Mouse (Mus musculus): ENCODE measurements around the gene Wnt9b. TPM values are rescaled to one million over a fixed set of nuclear protein-coding genes. Genes with fewer than 3 reads are reported as not detected.

Gene Wnt9b
- polyA plus RNA-seq, 2 experiments, result 0.01 to 0.05 TPM

- H3K27ac ChIP-seq, result no peak overlapping the region
- no peak overlapping the region for H3K9ac ChIP-seq (replicated peaks)
- DNase-seq (ENCODE audit: low read depth in 3 of 3, low spot score in 3 of 3), result no peak
- no peaks in the 10 kb centered on the region for H3K4me1 ChIP-seq (replicated peaks; ENCODE audit: control insufficient read depth in 2 of 2, insufficient read depth in 2 of 2, low read length in 1 of 2)
- no peak overlapping the region for H3K4me2 ChIP-seq (ENCODE audit: low read depth)
- H3K27me3 ChIP-seq (ENCODE audit: control insufficient read depth, insufficient read depth, low read length), result no peaks in the 10 kb centered on the region
- no peaks in the 10 kb centered on the region for H3K36me3 ChIP-seq (replicated peaks; ENCODE audit: control insufficient read depth, insufficient read depth, low read depth)
- TF ChIP-seq EP300 (IDR thresholded peaks at IDR 0.05; ENCODE audit: low read depth) (no peak), CTCF (IDR thresholded peaks at IDR 0.05; ENCODE audit: low read depth) (no peak)
- H3K9me3 ChIP-seq (ENCODE audit: control insufficient read depth, low read length), result no peaks in the 10 kb centered on the region
- no peak for ATAC-seq (ENCODE audit: insufficient read depth)
- no peak overlapping the region for H3K4me3 ChIP-seq (ENCODE audit: insufficient read depth in 1 of 2, low read depth in 2 of 2, low read length in 2 of 2)
- WGBS (ENCODE audit: insufficient replicate concordance), result 53% methylated on average over 1 of the region's 1 CpGs
Measured at GRCm38 (mm10) chr11:103709982-103710381, 39.6 kb downstream of the Wnt9b start.

- Histone ChIP-seq H3K4me2 (ENCODE audit: low read depth) (no peak overlapping the region), H3K4me1 (replicated peaks; ENCODE audit: control insufficient read depth in 2 of 2, insufficient read depth in 2 of 2, low read length in 1 of 2) (no peaks in the 10 kb centered on the region), H3K4me3 (ENCODE audit: insufficient read depth in 1 of 2, low read depth in 2 of 2, low read length in 2 of 2) (no peak overlapping the region), H3K27ac (no peak overlapping the region), H3K36me3 (replicated peaks; ENCODE audit: control insufficient read depth, insufficient read depth, low read depth) (no peaks in the 10 kb centered on the region), H3K27me3 (ENCODE audit: control insufficient read depth, insufficient read depth, low read length) (no peaks in the 10 kb centered on the region), H3K9me3 (ENCODE audit: control insufficient read depth, low read length) (no peaks in the 10 kb centered on the region), H3K9ac (replicated peaks) (no peak overlapping the region)
- TF ChIP-seq EP300 (IDR thresholded peaks at IDR 0.05; ENCODE audit: low read depth) (no peak), CTCF (IDR thresholded peaks at IDR 0.05; ENCODE audit: low read depth) (no peak)
- ATAC-seq (ENCODE audit: insufficient read depth), result 0 out of 2 replicates have a peak, but pooled peaks have one; percentile 28
- 25% methylated on average over 8 of the region's 8 CpGs for WGBS (ENCODE audit: insufficient replicate concordance)
- DNase-seq (ENCODE audit: low read depth in 3 of 3, low spot score in 3 of 3), result no peak
Measured at GRCm38 (mm10) chr11:103707005-103707404, 42.6 kb downstream of the Wnt9b start.

GRCm38 (mm10) chr11:103698226-103698625, 51.4 kb downstream of the Wnt9b start:
- no peak for DNase-seq (ENCODE audit: low read depth in 3 of 3, low spot score in 3 of 3)
- H3K4me3 ChIP-seq (ENCODE audit: insufficient read depth in 1 of 2, low read depth in 2 of 2, low read length in 2 of 2), result peak overlapping the region; percentile 82 to 84
- H3K36me3 ChIP-seq (replicated peaks; ENCODE audit: control insufficient read depth, insufficient read depth, low read depth), result no peaks in the 10 kb centered on the region
- H3K9ac ChIP-seq (replicated peaks), result peak overlapping the region; percentile 80
- H3K4me2 ChIP-seq (ENCODE audit: low read depth), result peak overlapping the region; percentile 73
- H3K9me3 ChIP-seq (ENCODE audit: control insufficient read depth, low read length), result no peaks in the 10 kb centered on the region
- no peaks in the 10 kb centered on the region for H3K27me3 ChIP-seq (ENCODE audit: control insufficient read depth, insufficient read depth, low read length)
- 72% methylated on average over 2 of the region's 2 CpGs for WGBS (ENCODE audit: insufficient replicate concordance)
- peak overlapping the region; percentile 63 for H3K27ac ChIP-seq
- no peak for ATAC-seq (ENCODE audit: insufficient read depth)
- peaks cover 3 to 11% of the 10 kb centered on the region in 2 experiments for H3K4me1 ChIP-seq (replicated peaks; ENCODE audit: control insufficient read depth in 2 of 2, insufficient read depth in 2 of 2, low read length in 1 of 2)
- TF ChIP-seq EP300 (IDR thresholded peaks at IDR 0.05; ENCODE audit: low read depth), result no peak
- TF ChIP-seq CTCF (IDR thresholded peaks at IDR 0.05; ENCODE audit: low read depth), result no peak

GRCm38 (mm10) chr11:103697565-103698176, 52.0 kb downstream of the Wnt9b start, which contains the start of gene Gosr2:
TSS of gene Gosr2 (minus strand) at chr11:103697898.
- Histone ChIP-seq H3K9me3 (ENCODE audit: control insufficient read depth, low read length) (no peaks in the 10 kb centered on the region), H3K27me3 (ENCODE audit: control insufficient read depth, insufficient read depth, low read length) (no peaks in the 10 kb centered on the region), H3K4me1 (replicated peaks; ENCODE audit: control insufficient read depth in 2 of 2, insufficient read depth in 2 of 2, low read length in 1 of 2) (peaks cover 3 to 11% of the 10 kb centered on the region in 2 experiments), H3K9ac (replicated peaks) (peak within 1 kb of the TSS; percentile 80), H3K4me2 (ENCODE audit: low read depth) (peak within 1 kb of the TSS; percentile 73), H3K36me3 (replicated peaks; ENCODE audit: control insufficient read depth, insufficient read depth, low read depth) (no peaks in the 10 kb centered on the region), H3K27ac (peak within 1 kb of the TSS; percentile 63), H3K4me3 (ENCODE audit: insufficient read depth in 1 of 2, low read depth in 2 of 2, low read length in 2 of 2) (peak within 1 kb of the TSS; percentile 82 to 84)
- ATAC-seq (ENCODE audit: insufficient read depth), result peak; percentile 97
- peak; percentile 70 to 81 (median 74) for DNase-seq (ENCODE audit: low read depth in 3 of 3, low spot score in 3 of 3)
- 0 out of 2 replicates have a peak, but pooled peaks have one; percentile 37 for TF ChIP-seq EP300 (IDR thresholded peaks at IDR 0.05; ENCODE audit: low read depth)
- no peak; the same call in 1 of the 2 replicates for TF ChIP-seq CTCF (IDR thresholded peaks at IDR 0.05; ENCODE audit: low read depth)
- WGBS (ENCODE audit: insufficient replicate concordance), result under 1% methylated on average over 57 of the region's 57 CpGs

- 1% methylated on average over 18 of the region's 18 CpGs for WGBS (ENCODE audit: insufficient replicate concordance)
- no peak for DNase-seq (ENCODE audit: low read depth in 3 of 3, low spot score in 3 of 3)
- Histone ChIP-seq H3K4me3 (ENCODE audit: insufficient read depth in 1 of 2, low read depth in 2 of 2, low read length in 2 of 2) (peak overlapping the region; percentile 82 to 84), H3K4me1 (replicated peaks; ENCODE audit: control insufficient read depth in 2 of 2, insufficient read depth in 2 of 2, low read length in 1 of 2) (peaks cover 3 to 11% of the 10 kb centered on the region in 2 experiments), H3K9ac (replicated peaks) (peak overlapping the region; percentile 80), H3K36me3 (replicated peaks; ENCODE audit: control insufficient read depth, insufficient read depth, low read depth) (no peaks in the 10 kb centered on the region), H3K4me2 (ENCODE audit: low read depth) (peak overlapping the region; percentile 73), H3K27ac (peak overlapping the region; percentile 63), H3K27me3 (ENCODE audit: control insufficient read depth, insufficient read depth, low read length) (no peaks in the 10 kb centered on the region), H3K9me3 (ENCODE audit: control insufficient read depth, low read length) (no peaks in the 10 kb centered on the region)
- TF ChIP-seq CTCF (IDR thresholded peaks at IDR 0.05; ENCODE audit: low read depth) (peak; percentile 30; the same call in 1 of the 2 replicates), EP300 (IDR thresholded peaks at IDR 0.05; ENCODE audit: low read depth) (no peak)
- ATAC-seq (ENCODE audit: insufficient read depth), result peak; percentile 58
Measured at GRCm38 (mm10) chr11:103696851-103697564, 52.6 kb downstream of the Wnt9b start.
